Comparison of ENCODE assay signal across 20 mouse cellular contexts in genomic region chr4:124970194-124970593, GRCm38 (mm10). TPM values are rescaled to one million over a fixed set of nuclear protein-coding genes. Genes with fewer than 3 reads are reported as not detected.
"Had no signal": no experiment of that assay in that cellular context is flagged by ENCODE, and none has a peak within 500 bp of the region (broad histone marks: within the 10 kb centered on the region; RNA-seq: fewer than 3 reads in every experiment).

No protein-coding gene starts in this region.

- H3K9ac ChIP-seq: kidney, embryonic 15.5 days; limb, embryonic 12.5 days; liver, embryonic 13.5 days; liver, postnatal 0 days; lung, embryonic 15.5 days; neural tube, embryonic 15.5 days had no signal

- H3K4me2 ChIP-seq: kidney, embryonic 15.5 days; limb, embryonic 12.5 days; liver, embryonic 13.5 days; lung, embryonic 15.5 days; neural tube, embryonic 15.5 days had no signal

- H3K27me3 ChIP-seq: liver, embryonic 13.5 days; neural tube, embryonic 15.5 days had no signal

- ATAC-seq: liver, postnatal 0 days had no signal

- H3K4me3 ChIP-seq: kidney, embryonic 15.5 days; limb, embryonic 12.5 days; liver, embryonic 13.5 days; lung, embryonic 15.5 days; megakaryocyte, embryonic 14.5 days; myocyte; neural tube, embryonic 15.5 days had no signal

- H3K36me3 ChIP-seq: kidney, embryonic 15.5 days; limb, embryonic 12.5 days; liver, embryonic 13.5 days; lung, embryonic 15.5 days; neural tube, embryonic 15.5 days had no signal

- H3K9me3 ChIP-seq: kidney, embryonic 15.5 days; limb, embryonic 12.5 days; liver, embryonic 13.5 days; lung, embryonic 15.5 days; megakaryocyte, embryonic 14.5 days; neural tube, embryonic 15.5 days had no signal

- H3K4me1 ChIP-seq: liver, embryonic 13.5 days; lung, embryonic 15.5 days had no signal

- H3K27ac ChIP-seq: kidney, embryonic 15.5 days; limb, embryonic 12.5 days; liver, embryonic 13.5 days; lung, embryonic 15.5 days; macrophage; neural tube, embryonic 15.5 days had no signal

- DNase-seq: kidney, adult 2 months; kidney, postnatal 25 days; layer of hippocampus, adult 9-11 months; layer of hippocampus, postnatal 36 days; liver; liver, embryonic 13.5 days; liver, postnatal 0 days; lung, postnatal 14 days; right cerebral cortex, adult 18-20 months; right cerebral cortex, postnatal 25 days; spleen, adult 18-20 months; thymus, adult 18-20 months; thymus, postnatal 36 days had no signal

RNA-seq across cellular contexts. Expression of gene Rspo1, which starts 16.0 kb away (rescaled TPM):
- polyA plus RNA-seq: macrophage had no signal
